Mouse (Mus musculus): Measurements from ENCODE around the gene Mvp.

- TF ChIP-seq CTCF (IDR thresholded peaks at IDR 0.05; ENCODE audit: low read depth): no peak
- TF ChIP-seq EP300 (IDR thresholded peaks at IDR 0.05; ENCODE audit: low read depth): no peak
Measured at GRCm38 (mm10) chr7:127020031-127020430, 5.6 kb upstream of the Mvp start.
